Mouse (Mus musculus) CD8-positive naive resting alpha-beta T cell, adult 2 months (primary cell): ENCODE data around the gene Dnajc13.

Experiments
- DNase-seq, 2 experiments: peaks; one replicate each; pipeline ENCODE4 v3.0.0; 2022; ENCODE audit warnings: low read depth in 2 of 2, low spot score in 2 of 2

Dnajc13 gene

DNA sequence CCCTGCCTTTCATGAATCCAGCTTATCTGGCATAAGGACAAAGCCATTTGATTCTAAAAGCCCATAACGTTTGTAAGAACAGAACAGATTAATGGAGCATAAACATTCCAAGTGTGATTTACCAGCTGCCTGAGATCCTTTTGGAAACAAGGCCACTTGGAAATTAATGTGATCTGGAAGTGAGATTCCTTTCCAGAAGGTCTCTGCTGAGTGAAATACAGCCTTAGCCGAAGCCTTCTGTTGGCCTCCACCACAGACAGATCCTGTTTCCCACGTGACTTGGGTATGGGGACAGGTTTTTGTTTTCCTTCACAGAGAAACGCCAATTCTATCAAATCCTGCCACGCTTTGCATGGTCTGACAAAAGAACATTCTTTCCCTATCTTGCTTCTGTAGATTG lies 139.1 kb downstream of the Dnajc13 start:
- DNase-seq = no peak

DNA sequence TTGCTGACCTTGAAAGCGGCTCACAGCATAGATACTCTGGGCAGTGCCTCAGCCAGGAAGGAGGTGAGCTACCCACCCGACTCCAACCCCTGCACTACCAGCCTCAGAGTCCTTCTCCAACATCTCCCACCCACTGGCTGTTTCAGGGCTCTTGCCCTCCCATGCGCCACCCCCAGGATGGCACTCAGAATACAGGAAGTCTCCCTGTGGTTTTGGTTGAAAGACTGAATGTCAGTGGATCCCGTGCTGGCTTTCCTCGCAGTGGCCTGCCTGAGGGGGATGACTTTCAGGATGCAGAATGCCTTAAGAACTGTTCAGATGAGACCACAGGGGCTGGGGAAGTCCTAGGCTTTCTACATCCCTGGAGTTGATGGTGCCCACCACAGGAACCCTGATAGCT lies 139.6 kb downstream of the Dnajc13 start:
- no peak for DNase-seq

DNA sequence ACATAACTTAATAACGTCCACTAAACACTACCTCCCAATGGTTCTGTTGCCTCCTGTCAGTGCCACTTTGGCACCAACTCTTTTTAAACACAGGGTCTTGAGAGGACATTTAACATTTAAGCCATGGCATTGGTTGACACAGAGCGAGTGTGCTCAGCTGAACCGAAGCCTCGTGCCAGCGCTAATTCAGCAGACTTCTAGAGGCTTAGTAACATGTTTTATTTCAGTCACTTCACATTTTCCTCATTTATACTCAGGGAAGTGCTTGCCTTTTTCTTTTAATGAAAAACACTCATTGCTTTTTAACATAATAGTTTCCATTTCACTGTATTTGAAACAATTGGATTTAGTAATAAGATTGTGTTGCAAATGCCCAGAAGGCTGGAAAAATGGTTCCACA lies 153.6 kb downstream of the Dnajc13 start:
- no peak for DNase-seq

DNA sequence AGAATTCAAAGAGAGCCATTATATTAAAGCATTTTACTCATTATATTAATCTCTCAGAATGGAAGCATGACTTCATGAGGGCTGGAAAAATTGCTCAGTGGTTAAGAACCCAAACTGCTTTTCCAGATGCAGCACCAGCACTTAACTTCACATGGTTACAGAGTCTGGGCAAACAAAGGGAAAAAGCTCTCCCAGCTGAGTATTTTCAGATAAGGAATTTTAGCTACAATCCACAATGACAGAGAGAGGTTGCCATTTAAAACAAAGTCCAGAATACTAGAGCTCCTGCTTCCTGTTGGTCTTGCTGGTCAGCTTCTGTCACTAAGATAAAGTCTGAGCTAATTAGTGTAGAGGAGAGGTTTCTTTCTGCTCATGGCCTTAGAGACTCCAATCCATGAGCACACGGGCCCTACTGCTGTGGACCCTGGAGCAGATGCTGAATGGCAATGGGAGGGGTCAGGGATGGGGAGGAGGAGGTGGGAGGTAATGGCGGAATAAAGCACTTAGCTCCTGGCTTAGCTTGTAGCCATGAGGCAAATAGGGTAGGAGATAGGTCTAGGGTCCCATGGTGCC lies 154.1 kb downstream of the Dnajc13 start:
- no peak for DNase-seq

DNA sequence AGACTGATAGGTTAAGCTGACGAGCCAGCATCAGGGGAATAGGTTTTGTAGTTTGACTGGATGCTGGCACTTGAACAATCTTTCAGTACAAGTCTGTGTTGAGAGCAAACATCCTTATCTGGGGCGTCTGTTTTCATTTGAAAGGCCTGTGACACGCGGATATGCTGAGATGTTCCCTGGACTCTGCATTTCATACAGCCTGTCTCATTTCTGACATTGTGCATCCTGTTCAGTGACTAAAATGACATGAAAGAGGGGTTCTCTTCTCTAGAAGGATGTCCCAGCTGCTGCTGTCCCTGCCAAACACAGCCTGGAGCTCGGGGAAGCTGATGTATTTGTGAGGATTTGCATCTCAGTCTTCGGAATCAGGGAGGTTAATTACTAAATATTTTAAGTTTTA lies 155.2 kb downstream of the Dnajc13 start:
- no peak for DNase-seq

DNA sequence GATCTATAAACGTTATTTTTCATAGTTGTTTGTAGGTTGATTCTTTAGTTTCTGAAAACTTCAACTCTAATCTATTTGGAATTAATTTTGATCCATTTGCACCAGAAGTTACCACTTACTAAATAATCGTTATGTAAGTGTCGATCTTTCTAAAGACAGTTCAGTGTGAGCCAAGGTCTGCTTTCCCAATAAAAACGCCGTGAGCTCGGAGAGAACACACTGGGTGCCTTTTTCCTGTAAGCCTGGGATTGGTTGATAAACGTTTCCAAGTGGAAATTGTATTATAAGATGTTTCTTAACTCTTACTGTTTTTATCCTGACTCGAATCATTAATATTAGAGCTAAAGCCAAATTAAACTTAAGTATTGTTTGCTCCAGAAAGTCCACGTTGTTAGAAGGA lies 155.8 kb downstream of the Dnajc13 start:
- DNase-seq = no peak

DNA sequence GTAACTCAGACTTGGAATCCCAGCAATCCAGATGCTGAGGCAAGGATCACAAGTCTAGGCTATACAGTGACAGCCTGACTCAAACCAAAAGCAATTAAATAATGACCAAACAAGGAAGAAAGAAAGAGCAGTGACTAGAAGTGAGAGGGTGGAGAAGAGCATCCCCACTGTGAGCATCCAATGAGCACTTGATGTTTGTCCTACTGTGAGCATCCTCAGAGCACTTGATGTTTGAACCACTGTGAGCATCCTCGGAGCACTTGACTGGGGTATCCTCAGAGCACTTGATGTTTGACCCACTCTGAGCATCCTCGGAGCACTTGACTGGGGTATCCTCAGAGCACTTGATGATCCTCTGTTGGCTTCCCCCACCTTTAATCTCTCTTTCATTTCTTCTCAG lies 157.7 kb downstream of the Dnajc13 start:
- no peak for DNase-seq

DNA sequence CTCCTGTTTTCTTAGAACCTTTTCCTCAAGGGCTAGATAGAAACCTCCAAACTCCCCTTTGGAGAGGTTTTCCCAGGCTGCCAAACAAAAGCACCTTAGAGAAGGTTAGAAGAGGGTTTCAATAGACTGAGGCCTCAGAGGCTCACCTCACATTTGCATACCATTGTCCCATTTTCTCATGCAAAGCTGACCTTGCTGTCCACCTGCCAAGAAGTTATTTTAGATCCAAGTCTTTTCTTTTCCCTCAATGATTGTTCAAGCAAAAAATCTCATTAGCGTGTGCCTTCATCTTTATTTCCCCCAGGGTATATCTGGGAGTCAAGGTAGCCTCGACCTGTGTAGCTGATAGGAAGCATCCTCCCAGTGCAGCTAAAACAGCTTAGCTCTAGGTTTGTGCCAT lies 159.8 kb downstream of the Dnajc13 start:
- no peak for DNase-seq

DNA sequence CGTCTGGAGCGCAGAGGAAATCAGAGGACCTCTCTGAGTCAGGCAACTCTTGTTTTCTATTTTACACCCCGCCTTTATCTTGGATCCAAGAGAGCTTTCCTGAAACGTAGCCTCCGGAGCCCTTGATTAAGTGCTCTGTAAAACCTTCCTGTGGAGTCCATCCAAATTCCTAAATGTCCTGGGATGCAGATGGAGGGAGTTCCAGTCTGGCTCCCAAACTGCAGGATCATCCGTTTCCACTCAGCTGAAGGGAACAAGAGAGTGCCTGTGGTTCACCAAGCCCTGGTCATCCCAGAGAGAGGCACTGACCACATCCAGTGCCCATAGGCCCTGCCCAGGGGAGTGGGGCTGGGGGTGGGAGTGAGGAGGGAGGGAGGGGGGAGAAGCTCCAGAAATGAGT lies 160.4 kb downstream of the Dnajc13 start:
- DNase-seq = no peak

DNA sequence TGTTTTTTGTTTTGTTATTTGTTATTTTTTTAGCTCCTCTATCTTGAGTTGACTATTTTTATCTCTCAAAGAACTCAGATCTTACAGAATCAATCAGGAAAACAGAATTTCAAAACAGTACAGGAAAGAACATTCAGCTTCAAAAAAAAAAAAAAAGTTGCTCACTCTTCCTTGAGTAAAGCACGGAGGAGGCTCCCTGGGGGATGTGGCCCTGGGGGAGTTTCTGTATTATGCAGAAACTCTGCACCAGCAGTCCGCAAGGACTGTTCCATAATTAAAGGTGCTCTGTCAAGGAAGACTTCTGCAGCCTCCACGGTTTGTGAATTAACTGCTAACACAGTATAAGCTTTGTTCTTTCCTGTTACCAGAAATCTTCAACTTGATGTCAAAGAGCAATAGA lies 161.3 kb downstream of the Dnajc13 start:
- no peak for DNase-seq
